8 mouse cellular contexts compared by ENCODE assay signal in the genomic region with DNA sequence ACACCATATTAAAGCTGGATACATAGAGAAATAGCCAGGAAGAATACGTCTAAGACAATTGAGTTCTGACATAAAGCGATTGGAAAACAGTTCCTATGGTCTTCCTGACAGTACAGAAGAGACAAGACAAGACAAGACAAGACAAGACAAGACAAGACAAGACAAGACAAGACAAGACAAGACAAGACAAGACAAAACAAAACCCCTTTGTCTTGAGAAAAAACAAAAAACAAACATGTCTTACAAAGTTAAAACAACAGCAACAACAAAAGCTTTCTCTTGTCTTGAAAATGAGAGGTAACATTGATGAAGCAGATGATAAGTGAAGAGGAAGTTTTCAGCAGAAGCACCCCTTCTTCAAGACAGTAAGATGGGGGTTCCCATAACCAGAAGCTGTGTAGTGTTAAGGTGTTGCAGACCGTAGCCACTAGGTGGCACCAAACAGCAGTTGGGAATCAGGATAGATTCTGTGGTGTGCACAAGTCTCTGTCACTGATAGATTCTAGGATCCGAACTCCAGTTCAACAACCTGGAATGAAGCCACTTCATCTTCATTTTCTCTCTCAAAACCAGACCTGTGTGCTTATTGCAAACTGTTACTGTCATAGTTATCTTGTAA. TPM values are rescaled to one million over a fixed set of nuclear protein-coding genes. Genes with fewer than 3 reads are reported as not detected.
A peak's percentile ranks its signal among the peaks of the same experiment; 100 is the strongest.
DNase-seq lines count a peak whose midpoint lies in the region; ATAC-seq lines count a peak whose summit lies in the region.

No protein-coding gene starts in this region.

- no peak overlapping the region for H3K4me3 ChIP-seq in limb, embryonic 12.5 days (replicated peaks)

- H3K4me2 ChIP-seq in limb, embryonic 12.5 days: no peak overlapping the region

- 0 out of 2 replicates have a peak, but pooled peaks have one; percentile 66 for ATAC-seq in limb, embryonic 12.5 days (ENCODE audit: insufficient number of reproducible peaks, insufficient read depth, low FRiP score, low TSS enrichment, low read depth)

- H3K9ac ChIP-seq in limb, embryonic 12.5 days (replicated peaks): no peak overlapping the region

- peak; percentile 22 for DNase-seq in urinary bladder, adult 18-20 months (ENCODE audit: low spot score in 2 of 2)
- no peak for DNase-seq in urinary bladder, postnatal 10 days (ENCODE audit: low spot score)
- DNase-seq in cerebellum, postnatal 25 days: peak; percentile 55 to 76
- peak; percentile 65 for DNase-seq in gastrocnemius, postnatal 10 days
- peak; percentile 66 for DNase-seq in kidney, adult 9 months
- peak; percentile 88 for DNase-seq in naive thymus-derived CD4-positive, alpha-beta T cell, adult 2 months (ENCODE audit: low read depth)
- DNase-seq in splenic B cell, adult 2 months (ENCODE audit: low read depth, low spot score): peak; percentile 84

- H3K36me3 ChIP-seq in limb, embryonic 12.5 days: no peaks in the 10 kb centered on the region
- no peaks in the 10 kb centered on the region for H3K36me3 ChIP-seq in splenic B cell, adult 2 months (ENCODE audit: control insufficient read depth, insufficient read depth, low read length, poor library complexity, severe bottlenecking)

- H3K27ac ChIP-seq in limb, embryonic 12.5 days: no peak overlapping the region

- H3K4me1 ChIP-seq in limb, embryonic 12.5 days (replicated peaks): no peaks in the 10 kb centered on the region

- WGBS in limb, embryonic 12.5 days: 46% methylated on average over 4 of the region's 4 CpGs

- no peaks in the 10 kb centered on the region; the same call in 1 of the 2 replicates for H3K27me3 ChIP-seq in limb, embryonic 12.5 days
- no peaks in the 10 kb centered on the region for H3K27me3 ChIP-seq in splenic B cell, adult 2 months (ENCODE audit: control insufficient read depth, insufficient read depth, low read length, poor library complexity, severe bottlenecking)

- no peaks in the 10 kb centered on the region for H3K9me3 ChIP-seq in limb, embryonic 12.5 days

RNA-seq across cellular contexts. Expression of gene Tnip3, which starts 15.0 kb away (rescaled TPM):
- under 1 TPM in 1 of 2 experiments, not detected in 1; 0.07 TPM for total RNA-seq in gastrocnemius, postnatal 10 days (2021)
- not detected in 2 replicates for polyA plus RNA-seq in limb, embryonic 12.5 days (2016; fragmentation: Nextera tagmentation; extraction: Ambion mirVana)
